22 mouse cellular contexts compared by ENCODE assay signal in the genomic region with DNA sequence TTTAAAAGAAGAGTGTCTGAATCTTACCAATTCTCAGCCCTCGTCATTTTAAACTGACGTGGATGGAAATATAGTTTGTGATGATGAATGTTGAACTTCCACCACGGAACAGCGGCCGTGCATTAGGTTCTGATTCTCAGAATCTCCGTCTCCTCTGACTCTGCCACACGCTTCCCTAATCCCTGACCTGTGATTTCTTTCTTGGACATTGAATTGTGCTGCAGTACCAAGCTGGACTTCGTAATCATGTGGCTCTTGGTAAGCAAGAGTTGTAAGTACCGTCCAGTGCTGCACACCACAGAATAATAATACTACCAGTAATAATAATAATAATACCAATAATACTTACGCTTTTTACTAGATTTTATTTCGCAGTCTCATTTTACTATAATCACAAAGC. TPM values are rescaled to one million over a fixed set of nuclear protein-coding genes. Genes with fewer than 3 reads are reported as not detected.
DNase-seq lines count a peak whose midpoint lies in the region; ATAC-seq and TF ChIP-seq lines count a peak whose summit lies in the region.
"Had no signal": no experiment of that assay in that cellular context is flagged by ENCODE, and none has a peak within 500 bp of the region (broad histone marks: within the 10 kb centered on the region; RNA-seq: fewer than 3 reads in every experiment).

No protein-coding gene starts in this region.

- H3K4me3 ChIP-seq in heart, embryonic 12.5 days: no peak overlapping the region
- H3K4me3 ChIP-seq in kidney, adult 2 months (ENCODE audit: insufficient read depth, low read depth, low read length): no peak overlapping the region
- H3K4me3 ChIP-seq in midbrain, embryonic 11.5 days (ENCODE audit: low read depth, low read length): no peak overlapping the region
- no peak overlapping the region for H3K4me3 ChIP-seq in midbrain, embryonic 14.5 days (replicated peaks; ENCODE audit: low read depth, low read length)
- H3K4me3 ChIP-seq: embryonic facial prominence, embryonic 13.5 days; embryonic facial prominence, embryonic 15.5 days; erythroblast, embryonic 14.5 days; forebrain, embryonic 10.5 days; forebrain, embryonic 12.5 days had no signal

- WGBS in heart, embryonic 12.5 days: 94% methylated on average over 11 of the region's 11 CpGs
- 67% methylated on average over 11 of the region's 11 CpGs for WGBS in kidney, adult 2 months
- 92% methylated on average over 11 of the region's 11 CpGs for WGBS in midbrain, embryonic 11.5 days
- WGBS in midbrain, embryonic 14.5 days: 94% methylated on average over 11 of the region's 11 CpGs

- ATAC-seq in heart, embryonic 12.5 days (ENCODE audit: insufficient number of reproducible peaks, low FRiP score): no peak
- no peak for ATAC-seq in midbrain, embryonic 11.5 days (ENCODE audit: low FRiP score)
- no peak for ATAC-seq in midbrain, embryonic 14.5 days (ENCODE audit: low FRiP score, low TSS enrichment)
- ATAC-seq: forebrain, embryonic 14.5 days; forebrain, embryonic 16.5 days had no signal

- no peaks in the 10 kb centered on the region for H3K9me3 ChIP-seq in heart, embryonic 12.5 days (replicated peaks)
- no peaks in the 10 kb centered on the region for H3K9me3 ChIP-seq in midbrain, embryonic 11.5 days (ENCODE audit: control insufficient read depth, low read length)
- no peaks in the 10 kb centered on the region for H3K9me3 ChIP-seq in midbrain, embryonic 14.5 days (ENCODE audit: control insufficient read depth, low read length)
- H3K9me3 ChIP-seq: embryonic facial prominence, embryonic 13.5 days; embryonic facial prominence, embryonic 15.5 days; forebrain, embryonic 10.5 days; forebrain, embryonic 12.5 days had no signal

- peaks cover 51% of the 10 kb centered on the region for H3K4me1 ChIP-seq in heart, embryonic 12.5 days (replicated peaks)
- H3K4me1 ChIP-seq in kidney, adult 2 months (ENCODE audit: control insufficient read depth, insufficient read depth, low read length): peaks cover 42% of the 10 kb centered on the region
- no peaks in the 10 kb centered on the region for H3K4me1 ChIP-seq in midbrain, embryonic 11.5 days (ENCODE audit: control insufficient read depth, insufficient read depth, low read length)
- 0 out of 2 replicates have a peak, but pooled peaks cover 3% of the 10 kb centered on the region for H3K4me1 ChIP-seq in midbrain, embryonic 14.5 days (ENCODE audit: control insufficient read depth, insufficient read depth, low read length)

- no peak overlapping the region for H3K27ac ChIP-seq in heart, embryonic 12.5 days (ENCODE audit: poor library complexity, severe bottlenecking)
- H3K27ac ChIP-seq in kidney, adult 2 months (ENCODE audit: insufficient read depth, low read depth, low read length): no peak overlapping the region
- H3K27ac ChIP-seq in midbrain, embryonic 11.5 days (ENCODE audit: low read depth, low read length): no peak overlapping the region
- H3K27ac ChIP-seq in midbrain, embryonic 14.5 days (replicated peaks; ENCODE audit: low read depth, low read length): no peak overlapping the region
- H3K27ac ChIP-seq: embryonic facial prominence, embryonic 13.5 days; embryonic facial prominence, embryonic 15.5 days; forebrain, embryonic 10.5 days; forebrain, embryonic 12.5 days had no signal

- TF ChIP-seq POLR2A in kidney, adult 2 months (IDR thresholded peaks at IDR 0.05; ENCODE audit: low read depth, low read length): no peak

- H3K4me2 ChIP-seq in heart, embryonic 12.5 days: no peak overlapping the region
- H3K4me2 ChIP-seq in midbrain, embryonic 11.5 days: no peak overlapping the region
- no peak overlapping the region for H3K4me2 ChIP-seq in midbrain, embryonic 14.5 days (ENCODE audit: low read length)
- H3K4me2 ChIP-seq: embryonic facial prominence, embryonic 13.5 days; embryonic facial prominence, embryonic 15.5 days; forebrain, embryonic 12.5 days had no signal

- H3K9ac ChIP-seq in heart, embryonic 12.5 days: no peak overlapping the region
- H3K9ac ChIP-seq in midbrain, embryonic 11.5 days (ENCODE audit: low read length): no peak overlapping the region
- H3K9ac ChIP-seq in midbrain, embryonic 14.5 days (replicated peaks; ENCODE audit: low read length): no peak overlapping the region
- H3K9ac ChIP-seq: embryonic facial prominence, embryonic 13.5 days; embryonic facial prominence, embryonic 15.5 days; forebrain, embryonic 12.5 days had no signal

- no peaks in the 10 kb centered on the region for H3K27me3 ChIP-seq in heart, embryonic 12.5 days (replicated peaks)
- H3K27me3 ChIP-seq in kidney, adult 2 months (replicated peaks; ENCODE audit: control insufficient read depth, insufficient read depth, low read length): no peaks in the 10 kb centered on the region
- no peaks in the 10 kb centered on the region for H3K27me3 ChIP-seq in midbrain, embryonic 11.5 days (ENCODE audit: control insufficient read depth, insufficient read depth, low read length)
- H3K27me3 ChIP-seq in midbrain, embryonic 14.5 days (ENCODE audit: control insufficient read depth, insufficient read depth, low read length): no peaks in the 10 kb centered on the region
- H3K27me3 ChIP-seq: embryonic facial prominence, embryonic 13.5 days; embryonic facial prominence, embryonic 15.5 days; forebrain, embryonic 12.5 days had no signal

- H3K36me3 ChIP-seq in heart, embryonic 12.5 days: no peaks in the 10 kb centered on the region
- no peaks in the 10 kb centered on the region for H3K36me3 ChIP-seq in kidney, adult 2 months (ENCODE audit: control insufficient read depth, insufficient read depth, low read length)
- H3K36me3 ChIP-seq in midbrain, embryonic 11.5 days (ENCODE audit: control insufficient read depth, insufficient read depth, low read length): no peaks in the 10 kb centered on the region
- H3K36me3 ChIP-seq in midbrain, embryonic 14.5 days (ENCODE audit: control insufficient read depth, insufficient read depth, low read length): no peaks in the 10 kb centered on the region
- H3K36me3 ChIP-seq: embryonic facial prominence, embryonic 13.5 days; embryonic facial prominence, embryonic 15.5 days; forebrain, embryonic 10.5 days; forebrain, embryonic 12.5 days had no signal

- no peak for TF ChIP-seq CTCF in kidney, adult 2 months (conservative IDR thresholded peaks at IDR 0.05; ENCODE audit: insufficient read depth, insufficient read length, low read depth, low read length)

- DNase-seq in heart, adult 11 months: peak; percentile 16
- peak; percentile 74 for DNase-seq in kidney, adult 2 months
- DNase-seq in kidney, postnatal 4 days: no peak
- peak; percentile 70 for DNase-seq in midbrain, embryonic 11.5 days (ENCODE audit: low spot score, missing footprints)
- no peak for DNase-seq in midbrain, embryonic 14.5 days
- DNase-seq: adrenal gland, postnatal 10 days; adrenal gland, postnatal 25 days; cerebellum, adult 11 months; cerebellum, adult 18-20 months; cerebellum, adult 8-10 months; cerebellum, adult 9-11 months; cerebellum, postnatal 14 days; cerebellum, postnatal 36 days; embryo, embryonic 11 days had no signal

RNA-seq across cellular contexts. Expression of gene Snx9, which starts 29.6 kb away (rescaled TPM):
- 28.9 and 29.6 TPM in 2 replicates for polyA plus RNA-seq in heart, embryonic 12.5 days (2016; fragmentation: Nextera tagmentation; extraction: Ambion mirVana)
- 55.3 and 56.6 TPM in 2 replicates for polyA plus RNA-seq in kidney, adult 2 months (2012; rRNA removed)
- 16.7 and 21.7 TPM in 2 replicates for polyA plus RNA-seq in midbrain, embryonic 11.5 days (2014; fragmentation: Nextera tagmentation; extraction: Ambion mirVana)
- polyA plus RNA-seq in midbrain, embryonic 14.5 days (2014; fragmentation: Nextera tagmentation; extraction: Ambion mirVana): 4.5 and 8.3 TPM in 2 replicates

Comparison
In these comparisons a context has a peak if more than half of its experiments do, and no peak if none do; other contexts are left out.
1. DNase-seq: peak in heart, adult 11 months (single experiment), kidney, adult 2 months (single experiment) and midbrain, embryonic 11.5 days (single experiment); none in kidney, postnatal 4 days (0 of 2) and midbrain, embryonic 14.5 days (single experiment).